Mouse (Mus musculus) kidney, adult 8-10 months (tissue): Measurements from ENCODE around the gene Mdm2.

ENCODE experiments used
- DNase-seq, 2 experiments: peaks; one replicate each; pipeline ENCODE4 v3.0.0; 2022

Mdm2 gene

DNA sequence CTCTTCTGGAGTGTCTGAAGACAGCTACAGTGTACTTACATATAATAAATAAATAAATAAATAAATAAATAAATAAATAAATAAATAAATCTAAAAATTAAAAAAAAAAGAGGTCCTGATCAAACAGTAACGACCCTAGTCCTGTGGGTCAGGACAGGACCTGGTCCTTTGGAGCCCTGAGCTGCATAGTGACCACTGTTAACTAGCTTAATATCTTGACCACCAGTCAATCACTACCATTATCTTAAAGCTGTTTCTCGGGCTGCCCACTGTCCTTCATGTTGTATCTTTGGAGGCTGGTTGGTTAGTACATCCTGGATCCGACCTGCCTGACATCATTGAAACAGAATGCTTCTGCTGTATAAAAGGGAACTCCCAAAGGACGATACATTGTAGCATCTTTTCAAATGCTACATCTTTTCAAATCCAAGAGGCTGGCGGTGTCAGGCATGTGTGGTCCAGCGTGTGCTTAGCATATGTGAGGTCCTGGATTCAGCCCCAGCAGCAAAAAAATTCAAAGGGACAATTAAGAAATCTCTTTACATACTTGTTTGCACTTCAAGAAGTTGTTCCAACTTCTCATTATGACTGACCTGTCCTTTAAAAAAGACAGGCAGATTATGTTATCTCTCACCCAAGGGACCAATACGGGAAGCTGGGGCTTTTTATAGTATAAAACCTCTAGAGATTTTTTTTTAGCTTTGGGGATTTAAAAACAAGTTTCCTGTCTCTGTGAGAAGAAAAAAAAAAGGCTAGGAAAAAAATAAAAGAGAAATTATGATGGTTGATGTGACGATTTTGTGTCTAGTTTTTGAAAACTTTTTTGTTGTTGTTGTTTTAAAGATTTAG is 57.4 kb downstream of the Mdm2 start:
- DNase-seq = no peak

DNA sequence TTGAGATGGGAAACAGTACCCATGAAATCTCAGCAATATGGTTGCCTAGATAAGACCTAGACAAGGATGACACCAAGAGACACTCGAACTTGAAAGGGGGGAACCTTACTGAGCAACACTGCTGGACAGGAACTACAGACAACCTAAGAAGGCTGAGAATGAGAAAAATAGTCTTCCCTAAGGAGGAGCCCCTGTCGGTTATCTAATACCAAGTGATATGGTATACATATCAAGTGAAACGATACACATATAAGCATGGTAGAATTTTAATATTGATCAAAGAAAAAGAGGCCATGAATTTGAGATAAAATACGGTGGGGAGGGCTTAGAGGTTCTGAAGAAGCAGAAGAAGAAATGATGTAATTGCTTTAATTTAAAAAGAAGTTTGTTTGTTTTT is 58.2 kb downstream of the Mdm2 start:
- DNase-seq = no peak

DNA sequence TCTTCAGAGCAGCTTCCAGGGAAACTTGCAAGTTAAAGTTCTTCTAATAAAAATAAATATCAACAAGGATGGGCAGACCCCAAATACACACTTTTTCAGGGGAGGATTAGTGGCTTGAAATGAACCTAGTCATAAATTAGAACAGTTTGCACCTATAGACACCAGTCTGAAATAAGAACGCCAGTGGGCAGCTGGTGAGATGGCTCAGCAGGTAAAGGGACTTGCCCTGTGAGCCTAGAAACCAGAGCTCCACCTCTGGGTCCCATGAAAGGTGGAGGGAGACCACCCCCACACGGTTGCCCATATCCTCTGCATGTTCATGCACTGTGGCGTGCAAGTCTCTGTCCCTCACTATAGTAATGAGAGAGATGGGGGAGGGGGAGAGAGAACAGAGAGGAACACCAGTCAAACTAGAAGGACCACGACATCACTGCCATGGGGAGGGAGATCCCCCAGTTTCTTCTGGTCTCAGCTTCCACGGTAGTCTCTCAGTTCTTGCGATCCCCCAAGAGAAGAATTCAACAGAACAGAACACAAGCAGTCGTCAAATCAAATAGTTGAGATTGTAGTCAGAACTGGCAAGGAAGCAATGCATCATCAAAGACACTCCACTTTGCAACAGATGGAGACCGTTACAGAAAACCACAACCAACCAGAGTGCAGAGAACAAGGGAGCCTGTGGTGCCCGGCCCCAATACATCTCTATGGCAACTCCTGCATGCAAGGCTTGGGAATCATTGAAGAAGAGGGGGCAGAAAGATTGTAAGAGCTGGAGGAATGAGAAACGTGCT is 58.8 kb downstream of the Mdm2 start:
- no peak for DNase-seq

DNA sequence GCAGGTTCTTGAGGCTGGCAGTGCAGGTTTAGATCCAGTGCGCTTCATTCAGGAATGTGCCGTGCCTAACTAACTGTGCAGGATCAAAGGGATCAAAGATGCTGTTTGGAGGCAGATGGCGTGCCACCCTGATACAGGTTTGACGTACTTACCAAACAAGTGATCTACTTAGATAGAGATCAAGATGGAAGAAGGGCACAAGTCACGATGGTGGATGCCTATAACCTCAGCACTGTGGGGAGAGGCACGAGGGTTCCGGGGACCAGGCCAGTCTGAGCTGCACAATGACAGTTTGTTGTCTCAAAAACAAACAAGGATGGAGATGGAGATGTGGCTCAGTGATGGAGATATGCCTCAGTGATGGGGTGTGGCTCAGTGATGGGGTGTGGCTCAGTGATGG is 59.8 kb downstream of the Mdm2 start:
- no peak for DNase-seq

DNA sequence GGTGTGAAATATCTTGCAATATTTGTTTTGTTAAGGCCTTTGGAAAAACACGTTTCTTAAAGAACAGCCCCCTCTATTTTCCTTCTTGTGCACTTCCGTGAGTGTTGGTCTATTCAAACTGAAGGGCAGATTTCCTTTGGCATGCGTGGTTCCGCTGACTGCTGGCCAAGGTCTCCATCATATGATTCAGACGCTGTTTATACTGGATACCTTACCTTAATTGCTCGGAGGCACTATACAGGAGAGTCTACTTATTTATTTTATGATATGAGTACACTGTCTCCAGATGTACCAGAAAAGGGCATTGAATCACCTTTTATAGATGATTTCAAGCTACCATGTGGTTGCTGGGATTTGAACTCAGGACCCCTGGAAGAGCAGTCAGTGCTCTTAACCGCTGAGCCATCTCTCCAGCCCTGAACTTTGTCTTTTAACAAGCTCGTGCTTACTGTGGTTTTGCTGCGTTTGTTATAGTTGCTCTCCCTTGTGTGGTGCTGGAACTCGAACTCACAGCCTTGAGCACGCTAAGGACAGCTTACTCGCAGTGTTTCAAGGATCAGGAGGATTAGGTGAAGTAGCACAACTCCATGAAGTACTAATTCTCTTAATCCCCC is 60.4 kb downstream of the Mdm2 start:
- no peak for DNase-seq

DNA sequence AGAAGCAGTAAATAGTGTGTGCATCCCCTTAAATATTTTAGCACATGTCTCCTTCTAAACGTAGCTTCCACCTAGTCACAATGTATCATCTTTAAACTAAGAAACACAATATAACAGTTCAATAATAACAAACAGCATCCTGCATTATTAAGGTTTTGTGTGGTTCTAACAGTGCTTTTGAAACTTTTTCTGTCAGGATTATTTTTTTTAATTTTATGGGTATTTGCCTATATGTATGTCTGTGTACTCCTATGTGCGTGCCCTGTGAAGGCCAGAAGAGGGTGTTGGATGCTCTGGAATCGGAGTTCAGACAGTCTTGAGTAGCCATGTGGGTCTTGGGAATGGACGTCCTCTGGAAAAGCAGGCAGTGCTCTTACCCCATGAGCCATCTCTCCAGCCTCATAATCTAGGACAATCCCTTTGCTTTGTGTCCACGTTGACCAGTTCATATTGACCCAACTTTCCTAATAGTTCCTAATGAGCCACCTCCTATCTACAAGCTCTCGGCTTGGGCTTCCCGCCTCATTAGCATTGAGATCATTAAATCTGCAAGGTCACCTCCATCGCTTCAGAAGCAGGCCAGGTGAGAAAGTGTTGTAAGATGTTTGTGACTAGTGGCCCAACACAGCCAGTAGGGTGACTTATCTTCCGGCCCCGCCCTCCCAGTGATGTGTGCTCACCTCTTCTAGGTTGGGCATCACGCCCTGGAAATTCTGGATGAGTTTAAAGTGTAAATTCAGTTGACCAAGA is 61.1 kb downstream of the Mdm2 start:
- DNase-seq = peak in 1 of 2 experiments; percentile 39

DNA sequence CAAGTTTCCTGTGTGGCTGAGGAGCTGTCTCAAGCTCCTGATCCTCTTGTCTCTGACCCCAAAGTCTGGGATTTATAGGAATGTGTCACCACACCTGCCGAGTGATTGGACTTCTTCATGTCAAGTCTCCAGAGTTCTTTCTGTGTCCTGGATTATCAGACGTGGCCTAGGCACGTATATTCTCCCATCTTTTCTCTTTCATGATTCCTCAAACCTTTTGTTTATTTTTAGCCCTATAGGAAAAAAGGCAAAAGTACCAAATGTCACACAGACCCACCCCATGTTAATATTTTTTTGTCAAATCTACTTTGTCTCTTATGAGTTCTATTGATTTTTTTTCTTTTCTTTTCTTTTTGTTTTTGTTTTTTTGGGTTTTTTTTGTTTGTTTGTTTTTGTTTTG is 61.9 kb downstream of the Mdm2 start:
- DNase-seq = no peak

DNA sequence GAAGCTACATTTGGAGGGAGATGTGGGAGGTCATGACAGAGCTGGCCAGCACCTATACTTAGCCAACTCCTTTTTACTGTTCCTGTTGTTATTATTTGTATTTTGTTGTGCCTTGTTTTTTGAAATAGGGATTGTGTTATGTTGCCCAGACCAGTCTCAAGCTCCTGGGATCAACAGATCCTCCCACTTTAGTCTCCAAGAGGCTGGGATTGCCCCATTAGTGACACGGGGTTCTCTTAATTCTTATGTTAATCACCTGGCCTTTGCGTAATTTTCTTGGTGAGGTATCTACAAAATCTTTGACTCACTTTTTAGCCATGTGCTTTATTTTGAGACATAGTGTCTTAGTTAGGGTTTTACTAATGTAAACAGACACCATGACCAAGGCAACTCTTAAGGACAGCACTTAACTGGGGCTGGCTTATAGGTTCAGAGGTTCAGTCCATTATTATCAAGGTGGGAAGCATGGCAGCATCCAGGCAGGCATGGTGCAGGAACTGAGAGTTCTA is 62.5 kb downstream of the Mdm2 start:
- DNase-seq = no peak

DNA sequence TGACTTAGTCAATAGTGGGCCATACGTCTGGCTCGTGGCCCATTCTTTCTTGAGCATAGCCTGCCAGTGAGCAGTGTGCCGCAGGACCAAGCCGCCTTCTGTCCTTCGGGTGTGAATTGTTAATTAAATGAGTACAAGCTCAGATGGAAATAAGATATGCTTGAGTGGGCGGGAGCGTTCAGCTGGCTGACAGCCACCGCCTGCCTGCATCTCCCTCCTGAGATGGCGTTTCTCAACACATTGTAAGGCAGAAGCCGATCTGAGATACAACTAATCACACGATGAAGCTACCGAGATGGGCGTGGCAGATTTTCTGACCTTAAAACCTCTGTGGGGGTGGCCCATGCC is 63.4 kb downstream of the Mdm2 start:
- peak; percentile 77 to 81 for DNase-seq

DNA sequence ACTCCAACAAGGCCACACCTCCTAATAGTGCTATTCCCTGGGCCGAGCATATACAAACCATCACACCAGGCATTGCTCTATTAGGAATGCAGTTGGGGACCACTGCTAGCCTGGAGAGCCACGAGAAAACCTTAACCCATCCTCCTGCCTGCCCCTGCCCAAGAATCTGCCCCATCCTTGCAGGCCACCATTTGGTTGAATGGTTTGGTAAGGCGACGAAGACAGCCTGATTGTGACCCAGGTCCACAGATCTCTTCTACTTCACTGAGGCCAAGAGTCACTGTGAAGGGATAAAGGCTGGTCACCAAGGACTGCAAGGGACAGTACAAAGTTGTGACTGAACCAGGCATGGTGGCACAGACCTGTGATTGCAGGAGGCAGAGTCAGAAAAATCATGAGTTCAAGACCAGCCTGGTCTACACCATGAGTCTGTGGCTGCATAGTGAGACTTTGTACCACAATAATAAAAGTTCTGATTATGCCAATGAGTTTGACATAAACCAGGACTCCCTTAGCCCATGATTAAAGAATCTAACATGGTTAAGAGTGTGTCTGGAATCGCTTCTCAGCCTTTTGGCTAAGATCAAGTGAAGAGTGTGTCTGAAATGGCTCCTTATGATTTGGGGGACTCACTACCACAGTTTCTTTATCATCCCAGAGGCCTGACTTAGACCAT is 63.9 kb downstream of the Mdm2 start:
- no peak for DNase-seq

DNA sequence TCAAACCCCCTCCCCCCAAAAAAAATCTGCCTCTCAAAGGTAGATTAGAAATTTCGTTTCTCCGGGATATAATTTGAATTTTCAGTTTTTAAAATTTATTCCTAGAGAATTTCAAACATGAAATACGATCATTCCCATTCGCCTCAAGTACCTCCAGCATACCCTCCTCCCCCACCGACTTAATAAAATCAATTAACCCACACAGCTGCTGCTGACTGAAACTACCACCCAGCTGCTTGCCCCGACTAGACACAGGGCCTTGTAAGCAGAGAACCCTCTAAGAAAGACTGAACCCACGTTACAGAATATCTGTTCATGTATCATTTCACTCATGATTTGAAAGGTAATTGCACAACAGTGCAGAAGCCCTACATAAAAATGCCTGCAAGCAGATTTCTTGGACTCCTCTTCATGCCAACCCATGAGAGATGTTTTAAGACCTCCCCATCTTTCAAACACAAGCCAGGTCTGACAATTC is 65.0 kb downstream of the Mdm2 start:
- no peak for DNase-seq

DNA sequence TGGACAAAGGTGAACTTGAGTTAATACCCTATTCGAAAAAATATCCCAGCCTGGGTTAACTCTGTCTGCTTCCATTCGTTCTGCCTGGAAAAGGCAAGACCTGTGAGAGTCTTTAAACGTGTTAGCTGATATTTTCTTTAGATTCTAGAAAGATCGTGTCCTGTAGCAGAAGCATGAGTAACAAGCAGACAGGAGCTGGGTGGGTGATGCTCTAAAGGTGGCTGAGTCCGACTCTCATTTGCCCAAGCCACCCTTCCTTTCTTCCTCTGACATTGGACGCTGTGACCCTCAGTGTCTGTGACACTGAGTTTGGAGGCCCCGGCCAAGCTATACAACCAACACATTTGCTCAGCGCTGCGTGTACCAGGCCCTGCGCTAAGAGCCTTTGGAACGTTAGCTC is 65.7 kb downstream of the Mdm2 start:
- no peak for DNase-seq

DNA sequence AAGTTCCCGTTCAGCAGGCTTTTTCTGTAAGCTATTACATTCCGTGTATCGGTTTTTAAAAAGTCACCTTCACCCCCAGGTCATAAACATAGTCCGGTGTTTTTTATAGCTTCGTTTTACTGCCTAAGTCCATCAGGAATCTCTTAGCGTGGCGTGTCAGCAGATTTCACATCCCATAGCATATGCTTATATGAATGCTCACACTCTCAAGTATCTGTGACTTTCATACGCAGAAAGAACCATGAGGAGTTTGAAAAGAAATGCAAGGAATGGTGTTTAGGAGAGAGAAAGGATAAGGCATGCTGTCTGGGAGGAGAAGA is 66.2 kb downstream of the Mdm2 start:
- DNase-seq = no peak

DNA sequence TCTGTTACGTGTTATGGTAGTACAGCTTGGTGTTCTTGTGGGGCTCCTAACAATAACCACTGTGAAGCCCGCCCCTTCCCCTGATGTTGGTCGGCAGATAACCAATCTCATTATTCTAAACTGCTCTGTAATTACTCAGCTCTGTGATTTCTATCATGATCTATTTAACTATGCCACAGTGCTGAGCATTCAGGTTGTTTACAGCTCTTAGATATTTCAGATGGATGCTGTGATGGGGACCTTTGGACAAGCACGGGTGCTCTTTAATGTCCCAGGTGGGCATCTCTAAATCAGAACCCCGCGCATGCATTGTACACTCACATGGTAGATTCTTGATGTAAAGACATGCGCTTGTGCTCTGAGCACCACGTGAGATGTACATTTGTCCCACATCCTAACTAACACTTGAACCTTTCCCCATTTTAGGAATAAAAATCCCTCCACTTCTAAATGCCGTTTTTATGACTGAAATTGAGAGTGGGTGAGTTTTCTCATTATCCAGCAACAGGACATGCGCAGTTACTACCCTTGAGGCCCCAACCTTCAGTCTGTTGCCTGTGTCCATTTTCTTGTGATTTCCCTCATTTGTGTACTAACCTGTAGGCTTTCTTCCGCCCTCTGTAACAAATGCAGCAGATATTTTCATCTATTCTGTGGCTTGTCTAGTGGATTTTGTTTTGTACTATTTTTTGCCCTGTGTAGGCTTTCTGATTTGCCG is 66.7 kb downstream of the Mdm2 start:
- DNase-seq = no peak

DNA sequence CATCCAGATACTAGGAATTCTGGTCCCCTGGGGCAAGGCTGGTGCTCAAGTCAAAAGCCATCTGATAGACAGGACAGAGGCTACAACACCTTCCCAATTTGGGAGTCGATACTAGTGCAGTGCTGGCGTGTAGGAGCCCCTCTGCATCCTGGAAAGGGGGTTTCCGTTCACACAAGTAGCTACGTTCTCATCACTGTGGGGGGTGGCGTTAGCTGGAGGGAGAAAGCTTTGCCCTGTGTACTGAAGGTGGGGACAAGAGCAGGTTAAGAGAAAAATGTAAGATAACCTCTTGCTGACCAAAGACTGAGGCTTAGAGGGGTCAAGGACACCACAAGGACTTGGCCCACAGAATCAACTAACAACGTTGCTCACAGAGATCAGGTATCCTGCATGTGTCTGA is 67.3 kb downstream of the Mdm2 start:
- DNase-seq = no peak

DNA sequence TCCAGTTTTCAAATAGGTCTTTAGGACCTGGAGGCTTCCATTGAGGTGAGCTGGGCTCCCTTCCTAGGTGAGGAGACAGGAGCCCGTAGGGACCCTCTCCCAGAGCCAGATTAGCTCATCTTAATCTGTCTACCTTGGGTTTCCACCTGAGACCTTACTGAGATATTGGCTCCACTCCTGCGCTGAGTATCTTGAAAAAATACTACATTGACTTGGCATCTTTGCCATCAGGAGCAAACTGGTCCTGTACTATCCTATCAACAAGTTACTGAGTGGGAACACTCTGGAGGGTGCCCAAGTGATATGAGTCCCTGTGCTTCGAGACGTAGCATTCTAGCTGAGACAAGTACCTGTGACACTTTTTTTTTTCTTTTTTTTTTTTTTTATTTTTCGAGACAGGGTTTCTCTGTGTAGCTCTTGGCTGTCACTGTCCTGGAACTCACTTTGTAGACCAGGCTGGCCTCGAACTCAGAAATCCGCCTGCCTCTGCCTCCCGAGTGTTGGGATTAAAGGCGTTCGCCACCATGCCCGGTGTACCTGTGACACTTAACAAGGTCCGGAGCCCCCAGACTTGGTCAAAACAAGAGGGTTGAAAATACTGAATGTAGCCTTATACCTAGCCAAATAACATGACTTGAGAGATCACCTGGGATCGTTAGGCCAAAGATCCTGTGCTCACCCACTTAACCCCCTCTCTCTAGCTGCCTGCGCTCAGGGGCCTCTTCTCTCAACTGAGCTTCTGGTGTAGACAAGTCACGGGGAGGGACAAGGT is 67.9 kb downstream of the Mdm2 start:
- DNase-seq = no peak

DNA sequence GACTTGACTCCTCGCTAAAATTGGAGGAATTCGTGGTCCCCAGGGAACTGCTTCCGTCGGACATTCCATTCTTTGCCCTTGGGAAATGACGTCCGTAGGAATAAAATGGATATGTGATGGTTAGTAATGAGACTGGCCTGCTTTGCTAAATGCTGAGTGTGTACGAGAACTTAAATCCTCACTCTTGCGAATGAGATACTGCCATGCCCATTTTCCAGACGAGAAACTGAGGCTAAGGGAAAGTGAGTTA is 68.4 kb downstream of the Mdm2 start:
- no peak for DNase-seq

DNA sequence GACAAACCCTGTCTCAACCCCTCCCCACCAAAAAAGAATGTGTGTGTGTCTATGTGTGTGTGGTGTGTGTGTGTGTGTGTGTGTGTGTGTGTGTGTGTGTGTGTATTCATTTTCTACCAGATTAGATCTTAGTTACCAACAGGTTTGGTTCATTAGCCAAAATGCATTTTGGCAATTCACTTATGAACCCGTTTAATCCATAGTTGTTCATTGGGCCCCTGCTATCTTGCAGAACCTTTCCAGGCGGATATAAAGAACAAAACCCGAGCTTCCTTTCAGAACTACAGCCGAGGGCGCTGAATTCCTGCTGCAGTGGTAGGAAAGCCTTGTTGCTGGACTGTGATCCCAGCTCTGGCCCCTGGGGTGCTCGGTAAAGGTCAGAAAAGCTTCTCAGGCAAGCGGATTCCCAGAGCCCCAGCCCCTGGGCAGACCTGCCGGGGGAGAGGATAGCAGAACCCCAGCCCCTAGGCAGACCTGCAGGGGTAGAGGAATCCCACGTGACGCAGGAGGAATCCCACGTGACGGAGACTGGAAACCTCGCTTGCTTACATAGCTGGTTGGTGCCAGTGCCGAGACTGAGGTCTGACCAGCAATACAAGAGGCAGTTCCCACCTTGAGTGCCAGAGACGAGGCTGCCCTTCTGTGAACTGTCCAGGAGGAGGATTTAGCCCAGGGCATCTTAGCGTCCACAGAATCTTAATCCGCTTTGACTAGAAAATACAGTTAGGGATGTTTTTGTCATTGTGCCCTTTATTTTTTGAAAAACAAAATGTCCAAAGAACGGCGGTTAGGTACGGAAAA is 69.0 kb downstream of the Mdm2 start:
- DNase-seq = no peak

DNA sequence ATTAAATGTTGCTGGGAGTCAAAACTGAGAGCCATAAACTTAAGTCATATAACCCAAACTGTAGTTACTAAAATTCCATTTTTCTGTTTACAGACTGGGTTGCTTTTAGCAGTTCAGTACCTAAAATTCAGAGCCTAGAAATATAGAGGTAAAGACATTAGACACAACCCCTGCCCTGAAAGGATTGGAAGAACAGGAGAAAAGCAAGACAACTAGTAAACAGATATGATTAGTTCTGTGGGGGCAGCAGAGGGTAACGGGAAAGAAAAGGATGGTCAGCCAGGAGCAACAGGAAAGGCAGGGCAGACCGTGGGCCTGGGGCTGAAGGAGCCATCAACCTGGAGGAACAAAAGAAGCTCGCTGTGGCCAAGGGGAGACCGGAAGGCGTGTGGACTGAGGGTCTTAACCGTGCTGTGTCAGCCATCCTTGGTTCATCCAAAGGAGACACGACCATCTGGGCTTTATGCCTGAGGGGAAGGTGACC is 69.9 kb downstream of the Mdm2 start:
- DNase-seq = no peak

DNA sequence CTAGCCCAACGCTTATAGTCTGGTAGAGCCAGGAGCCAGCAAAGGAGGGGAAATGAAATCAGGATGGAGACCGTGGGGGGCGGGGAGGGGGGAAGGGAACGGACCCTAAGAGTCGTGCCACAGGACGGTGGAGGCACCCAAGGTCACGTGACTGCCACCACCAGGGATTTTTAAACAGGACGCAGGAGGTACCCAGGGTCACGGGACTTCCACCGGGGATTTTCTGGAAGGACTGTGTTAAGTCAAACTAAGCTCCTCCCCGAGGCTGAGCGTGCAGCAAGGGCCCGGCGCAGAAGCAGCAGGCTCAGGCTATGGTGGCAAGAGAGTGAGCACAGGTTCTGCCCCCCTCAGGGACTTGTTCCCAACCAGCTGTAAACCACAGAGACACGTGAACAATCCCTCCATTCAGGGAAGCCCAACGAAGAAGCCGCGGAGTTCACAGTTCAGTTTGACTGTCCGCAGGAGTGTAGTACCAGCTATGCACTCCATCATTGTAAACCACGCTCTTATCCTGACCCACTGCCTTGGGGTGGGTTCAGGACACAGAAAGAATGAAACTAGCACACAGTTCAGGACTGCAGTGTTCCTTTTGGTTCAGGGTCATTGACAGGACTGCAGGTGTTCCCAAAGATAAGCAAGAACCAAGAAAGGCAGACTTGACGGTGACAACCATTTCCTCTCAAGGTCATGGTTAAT is 70.5 kb downstream of the Mdm2 start:
- no peak for DNase-seq
